Mouse (Mus musculus) liver, embryonic 14.5 days (tissue): ENCODE measurements around the gene Sgk2. TPM values are rescaled to one million over a fixed set of nuclear protein-coding genes. Genes with fewer than 3 reads are reported as not detected.

ENCODE experiments used
- ATAC-seq: fragments of 200-750 bp; cut with Nextera tagmentation; 2 replicates; pipeline ENCODE4 v1.8.0; 2017; ENCODE audit warnings: moderate number of reproducible peaks, mild to moderate bottlenecking, moderate library complexity; ENCODE audit not compliant: insufficient read depth
- DNase-seq, 3 experiments: peaks; one replicate each; pipeline ENCODE4 v3.0.0-alpha.2; 2012 to 2013; ENCODE audit warnings: low read depth in 3 of 3, low spot score in 3 of 3
- H3K27ac ChIP-seq: fragments of 300-500 bp; sonication (generic); 2 replicates; pipeline ENCODE4 v1.5.1; 2014; ENCODE audit warnings: moderate library complexity, mild to moderate bottlenecking, control low read depth, inconsistent platforms
- H3K27me3 ChIP-seq: fragments of 300-500 bp; sonication (generic); 2 replicates; pipeline ENCODE4 v1.6.1; 2014; ENCODE audit warnings: mild to moderate bottlenecking, low read length, moderate library complexity; ENCODE audit not compliant: control insufficient read depth, insufficient read depth
- H3K36me3 ChIP-seq: fragments of 300-500 bp; sonication (generic); replicated peaks from 2 replicates; pipeline ENCODE4 v1.6.1; 2014; ENCODE audit warnings: low read depth; ENCODE audit not compliant: control insufficient read depth, insufficient read depth
- H3K4me1 ChIP-seq, 2 experiments: fragments of 200-500 bp in 1 of 2; fragments of 300-500 bp in 1 of 2; sonication (generic) in 1 of 2; replicated peaks; 2 replicates each; pipeline ENCODE4 v1.6.1; 2012 to 2014; ENCODE audit warnings: antibody characterized with exemption in 1 of 2, inconsistent platforms in 1 of 2, low read length in 1 of 2; ENCODE audit not compliant: control insufficient read depth in 2 of 2, insufficient read depth in 2 of 2
- H3K4me2 ChIP-seq: fragments of 300-500 bp; sonication (generic); 2 replicates; pipeline ENCODE4 v1.6.1; 2014; ENCODE audit warnings: low read depth, mild to moderate bottlenecking, control low read depth, moderate library complexity
- H3K4me3 ChIP-seq, 2 experiments: fragments of 200-500 bp in 1 of 2; fragments of 300-500 bp in 1 of 2; sonication (generic) in 1 of 2; 2 replicates each; pipeline ENCODE4 v1.5.1; 2012 to 2014; ENCODE audit warnings: low read depth in 2 of 2, low read length in 2 of 2, mild to moderate bottlenecking in 2 of 2, control low read depth in 1 of 2, inconsistent platforms in 1 of 2, moderate library complexity in 1 of 2; ENCODE audit not compliant: insufficient read depth in 1 of 2
- H3K9ac ChIP-seq: fragments of 300-500 bp; sonication (generic); replicated peaks from 2 replicates; pipeline ENCODE4 v1.6.1; 2014; ENCODE audit warnings: mild to moderate bottlenecking, control low read depth, moderate library complexity
- H3K9me3 ChIP-seq: fragments of 300-500 bp; sonication (generic); 2 replicates; pipeline ENCODE4 v1.6.1; 2016; ENCODE audit warnings: low read length, mixed read lengths; ENCODE audit not compliant: control insufficient read depth
- CTCF ChIP-seq: IDR thresholded peaks from 2 replicates; pipeline ENCODE4 v1.5.1; 2016; ENCODE audit warnings: antibody characterized with exemption, low read depth, control low read depth
- EP300 ChIP-seq: IDR thresholded peaks from 2 replicates; pipeline ENCODE4 v1.6.1; 2016; ENCODE audit warnings: antibody characterized with exemption, low read depth
- WGBS: fragments of 180-500 bp; shearing (Covaris S2); extraction: QIAGEN DNeasy Blood & Tissue Kit; methylation state at CpG from one replicate; pipeline ENCODE4 v1.1.7; 2014; ENCODE audit not compliant: insufficient replicate concordance; 5-methylcytosine and 5-hydroxymethylcytosine counted together
- polyA plus RNA-seq, 2 experiments: library from polyadenylated mRNA; depleted of rRNA in 1 of 2; stranded (reverse) in 1 of 2; unstranded in 1 of 2; fragments of >200 nt; fragmentation: Nextera tagmentation in 1 of 2; extraction: Ambion mirVana in 1 of 2; gene quantifications; 2 replicates each; pipeline versions ENCODE4 v1.2.1 to v1.2.3; 2012 to 2014

Sgk2 gene
- polyA plus RNA-seq, 2 experiments = 1.9 to 3.6 TPM

DNA sequence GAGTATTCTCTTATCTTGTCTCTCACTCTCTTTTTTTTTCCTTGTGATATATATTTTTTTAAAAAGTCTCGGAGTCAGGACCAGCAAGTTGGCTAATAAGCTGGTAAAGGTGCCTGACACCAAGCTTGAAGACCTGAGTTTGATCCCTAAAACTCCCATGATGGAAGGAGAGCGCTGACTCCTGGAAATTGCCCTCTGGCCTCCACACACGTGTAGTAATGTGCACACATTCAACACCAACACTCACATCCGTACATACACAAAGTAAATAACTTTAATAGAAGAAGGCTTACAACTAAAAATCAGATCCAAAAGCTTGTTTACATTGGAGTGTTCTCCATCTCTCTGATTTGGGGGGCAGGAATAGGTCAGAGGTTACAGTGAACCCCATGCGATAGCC is 13.9 kb upstream of the Sgk2 start:
- Histone ChIP-seq H3K4me2 (no peak overlapping the region), H3K27me3 (no peaks in the 10 kb centered on the region), H3K4me1 (peaks cover 0 to 2% of the 10 kb centered on the region in 2 experiments; a peak in 1 of 4 replicates), H3K27ac (no peak overlapping the region), H3K36me3 (no peaks in the 10 kb centered on the region), H3K4me3 (no peak overlapping the region), H3K9ac (no peak overlapping the region), H3K9me3 (no peaks in the 10 kb centered on the region)
- ATAC-seq (no peak), DNase-seq (no peak)
- TF ChIP-seq EP300 = no peak
- TF ChIP-seq CTCF = no peak
- WGBS = 61% methylated on average over 5 of the region's 5 CpGs

- TF ChIP-seq CTCF = no peak
- no peak for TF ChIP-seq EP300
- Histone ChIP-seq H3K36me3 (no peaks in the 10 kb centered on the region), H3K9ac (no peak overlapping the region), H3K4me1 (peaks cover 0 to 2% of the 10 kb centered on the region in 2 experiments; a peak in 1 of 4 replicates), H3K4me2 (no peak overlapping the region), H3K27me3 (no peaks in the 10 kb centered on the region), H3K4me3 (no peak overlapping the region), H3K9me3 (no peaks in the 10 kb centered on the region), H3K27ac (no peak overlapping the region)
- ATAC-seq (no peak), DNase-seq (no peak)
- WGBS = 41% methylated on average over 11 of the region's 11 CpGs
Observed at GRCm38 (mm10) chr2:162973637-162974036, 13.5 kb upstream of the Sgk2 start.

DNA sequence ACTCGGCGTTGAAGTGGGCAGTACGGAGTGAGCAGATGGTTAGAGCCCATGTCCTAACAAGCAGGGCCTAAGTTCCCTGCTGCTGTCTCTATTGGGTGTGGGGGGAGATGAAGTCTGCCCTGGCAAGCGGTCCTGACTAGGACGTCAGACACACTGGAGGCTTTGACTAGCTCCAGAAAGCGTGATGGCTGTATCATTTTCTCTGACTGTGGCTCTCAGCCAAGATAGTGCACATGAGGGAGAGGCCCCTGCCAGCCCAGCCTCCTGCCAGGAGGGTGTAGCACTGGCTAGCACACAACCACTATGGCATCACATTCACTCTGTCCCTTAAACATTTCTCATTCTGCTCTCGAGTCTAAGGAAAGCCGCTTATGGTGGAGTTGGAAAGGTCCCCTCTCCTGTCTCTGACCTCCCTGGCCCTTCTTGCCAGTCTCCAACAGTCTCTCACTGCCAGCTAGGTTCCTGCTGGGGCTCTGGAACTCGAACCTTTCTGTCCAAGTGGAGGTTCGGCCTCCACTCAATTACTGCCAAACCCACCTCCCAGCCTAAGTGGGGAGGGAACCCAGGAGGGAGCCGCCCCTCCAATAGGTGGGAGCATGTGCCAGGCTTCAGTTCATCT is 11.9 kb upstream of the Sgk2 start:
- no peaks in the 10 kb centered on the region for H3K9me3 ChIP-seq
- H3K27ac ChIP-seq = no peak overlapping the region
- no peaks in the 10 kb centered on the region for H3K27me3 ChIP-seq
- H3K36me3 ChIP-seq = no peaks in the 10 kb centered on the region
- TF ChIP-seq EP300 (no peak), CTCF (no peak)
- peaks cover 0 to 2% of the 10 kb centered on the region in 2 experiments; a peak in 1 of 4 replicates for H3K4me1 ChIP-seq
- no peak overlapping the region for H3K4me2 ChIP-seq
- DNase-seq = no peak
- 65% methylated on average over 11 of the region's 11 CpGs for WGBS
- no peak for ATAC-seq
- no peak overlapping the region for H3K9ac ChIP-seq
- no peak overlapping the region for H3K4me3 ChIP-seq

- H3K4me3 ChIP-seq = no peak overlapping the region
- DNase-seq = no peak
- H3K9me3 ChIP-seq = no peaks in the 10 kb centered on the region
- WGBS = 58% methylated on average over 4 of the region's 4 CpGs
- ATAC-seq = no peak
- H3K9ac ChIP-seq = no peak overlapping the region
- no peaks in the 10 kb centered on the region for H3K36me3 ChIP-seq
- H3K27ac ChIP-seq = no peak overlapping the region
- TF ChIP-seq CTCF (no peak), EP300 (no peak)
- H3K4me1 ChIP-seq = peaks cover 0 to 2% of the 10 kb centered on the region in 2 experiments; a peak in 1 of 4 replicates
- no peak overlapping the region for H3K4me2 ChIP-seq
- H3K27me3 ChIP-seq = no peaks in the 10 kb centered on the region
Observed at GRCm38 (mm10) chr2:162976001-162976400, 11.1 kb upstream of the Sgk2 start.

GRCm38 (mm10) chr2:162984381-162984780 is 2.7 kb upstream of the Sgk2 start:
- H3K9me3 ChIP-seq = no peaks in the 10 kb centered on the region
- DNase-seq (no peak), ATAC-seq (no peak)
- no peak for TF ChIP-seq CTCF
- no peak for TF ChIP-seq EP300
- peaks cover 0 to 10% of the 10 kb centered on the region in 2 experiments; a peak in 2 of 4 replicates for H3K4me1 ChIP-seq
- no peak overlapping the region for H3K27ac ChIP-seq
- no peak overlapping the region for H3K4me2 ChIP-seq
- H3K36me3 ChIP-seq = no peaks in the 10 kb centered on the region
- WGBS = 60% methylated on average over 6 of the region's 6 CpGs
- H3K4me3 ChIP-seq = no peak overlapping the region
- no peaks in the 10 kb centered on the region for H3K27me3 ChIP-seq
- H3K9ac ChIP-seq = no peak overlapping the region
